8 mouse cellular contexts compared by ENCODE assay signal in the genomic region with DNA sequence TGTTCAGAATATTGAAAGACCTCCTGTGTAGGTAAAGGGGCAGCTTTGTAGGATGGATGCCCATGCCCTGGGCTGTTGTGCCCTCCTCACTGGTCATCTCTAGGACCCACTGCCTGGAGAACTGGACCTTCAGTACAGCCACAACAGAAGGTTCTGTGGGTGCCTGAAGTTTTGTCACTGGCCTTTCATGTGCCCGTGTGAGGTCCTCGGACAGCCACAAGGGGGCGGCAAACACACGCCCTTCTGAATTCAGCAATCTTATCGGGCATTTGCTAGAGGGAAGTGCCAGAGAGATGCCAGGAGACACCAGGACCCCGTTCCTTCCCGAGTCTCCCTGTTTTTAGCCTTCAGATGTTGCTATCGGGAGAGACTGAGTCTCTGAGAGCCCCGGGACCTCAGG. TPM values are rescaled to one million over a fixed set of nuclear protein-coding genes. Genes with fewer than 3 reads are reported as not detected.
DNase-seq lines count a peak whose midpoint lies in the region; ATAC-seq and TF ChIP-seq lines count a peak whose summit lies in the region.

No protein-coding gene starts in this region.

- peaks cover 7% of the 10 kb centered on the region for H3K9me3 ChIP-seq in CH12.LX (replicated peaks; ENCODE audit: low read length)
- no peaks in the 10 kb centered on the region for H3K9me3 ChIP-seq in embryonic facial prominence, embryonic 11.5 days (replicated peaks; ENCODE audit: control insufficient read depth, low read length)
- H3K9me3 ChIP-seq in heart, postnatal 0 days (replicated peaks; ENCODE audit: control insufficient read depth, low read length), result no peaks in the 10 kb centered on the region; the same call in 1 of the 2 replicates

- 2% methylated on average over 9 of the region's 9 CpGs for WGBS in embryonic facial prominence, embryonic 11.5 days
- 2% methylated on average over 9 of the region's 9 CpGs for WGBS in heart, postnatal 0 days

- no peak for TF ChIP-seq POLR2A in CH12.LX (IDR thresholded peaks at IDR 0.05; ENCODE audit: low read depth, low read length)

- H3K27ac ChIP-seq in CH12.LX (ENCODE audit: insufficient read depth, low read depth), result no peak overlapping the region
- no peak overlapping the region for H3K27ac ChIP-seq in embryonic facial prominence, embryonic 11.5 days (replicated peaks; ENCODE audit: low read depth, low read length)
- no peak overlapping the region for H3K27ac ChIP-seq in heart, postnatal 0 days (ENCODE audit: low read depth)

- DNase-seq in CH12.LX (ENCODE audit: extremely low read depth), result peak; percentile 70
- DNase-seq in adrenal gland, postnatal 25 days, result peak; percentile 84
- DNase-seq in embryonic facial prominence, embryonic 11.5 days (ENCODE audit: low spot score), result peak; percentile 80
- DNase-seq in heart, postnatal 0 days (ENCODE audit: low spot score), result peak; percentile 54
- peak; percentile 29 for DNase-seq in layer of hippocampus, adult 9-10 months (ENCODE audit: low spot score)
- DNase-seq in lung, postnatal 10 days, result peak; percentile 81
- peak; percentile 70 for DNase-seq in right cerebral cortex, adult 18-20 months
- DNase-seq in urinary bladder, adult 2 months (ENCODE audit: low spot score), result peak; percentile 55

- no peak overlapping the region for H3K4me3 ChIP-seq in CH12.LX (replicated peaks in 1 of 3; ENCODE audit: low read depth in 2 of 3, low read length in 2 of 3, poor library complexity in 1 of 3)
- no peak overlapping the region for H3K4me3 ChIP-seq in embryonic facial prominence, embryonic 11.5 days (ENCODE audit: low read depth, low read length)
- no peak overlapping the region for H3K4me3 ChIP-seq in heart, postnatal 0 days (ENCODE audit: low read depth, low read length)

- peaks cover 0 to 27% of the 10 kb centered on the region in 2 experiments for H3K36me3 ChIP-seq in CH12.LX (replicated peaks in 1 of 2; ENCODE audit: control insufficient read depth in 1 of 2, insufficient read depth in 1 of 2, low read length in 1 of 2)
- H3K36me3 ChIP-seq in embryonic facial prominence, embryonic 11.5 days (replicated peaks; ENCODE audit: control insufficient read depth, insufficient read depth, low read depth, low read length), result no peaks in the 10 kb centered on the region
- H3K36me3 ChIP-seq in heart, postnatal 0 days (replicated peaks; ENCODE audit: control insufficient read depth, insufficient read depth, low read length), result no peaks in the 10 kb centered on the region

- no peak overlapping the region for H3K4me2 ChIP-seq in CH12.LX (ENCODE audit: insufficient read depth, low read depth, poor library complexity, severe bottlenecking)
- H3K4me2 ChIP-seq in embryonic facial prominence, embryonic 11.5 days (ENCODE audit: low read depth, low read length), result no peak overlapping the region
- no peak overlapping the region for H3K4me2 ChIP-seq in heart, postnatal 0 days (ENCODE audit: low read depth, low read length)

- H3K9ac ChIP-seq in CH12.LX (ENCODE audit: insufficient read depth, low read depth), result no peak overlapping the region
- no peak overlapping the region for H3K9ac ChIP-seq in embryonic facial prominence, embryonic 11.5 days (replicated peaks; ENCODE audit: low read length)
- no peak overlapping the region for H3K9ac ChIP-seq in heart, postnatal 0 days (replicated peaks; ENCODE audit: low read depth, low read length)

- in situ Hi-C loops in CH12.LX (cut with MboI; ENCODE audit: low pct_ligation_motif_present, low pct_unique_long_range_greater_than_20kb, low sequenced_read_pairs), result loop anchor here (5.0 kb wide), 1 partner anchor 35 kb away; a partner anchor contains a TSS

- peaks cover 0 to 3% of the 10 kb centered on the region in 2 experiments; a peak in 1 of 4 replicates for H3K4me1 ChIP-seq in CH12.LX (ENCODE audit: control insufficient read depth in 1 of 2, insufficient read depth in 2 of 2)
- H3K4me1 ChIP-seq in embryonic facial prominence, embryonic 11.5 days (ENCODE audit: control insufficient read depth, insufficient read depth, low read length), result no peaks in the 10 kb centered on the region
- H3K4me1 ChIP-seq in heart, postnatal 0 days (ENCODE audit: control insufficient read depth, insufficient read depth), result no peaks in the 10 kb centered on the region

- no peak for TF ChIP-seq EP300 in CH12.LX (IDR thresholded peaks at IDR 0.05; ENCODE audit: low read length)
- TF ChIP-seq EP300 in heart, postnatal 0 days (IDR thresholded peaks at IDR 0.05; ENCODE audit: low read depth), result no peak

- H3K27me3 ChIP-seq in CH12.LX (replicated peaks), result peaks cover 3% of the 10 kb centered on the region
- H3K27me3 ChIP-seq in embryonic facial prominence, embryonic 11.5 days (ENCODE audit: control insufficient read depth, insufficient read depth, low read length), result no peaks in the 10 kb centered on the region
- H3K27me3 ChIP-seq in heart, postnatal 0 days (ENCODE audit: control insufficient read depth, insufficient read depth, low read length), result no peaks in the 10 kb centered on the region

- dilution Hi-C loops in CH12.LX (cut with MboI; ENCODE audit: extremely low pct_ligation_motif_present, extremely low pct_unique_long_range_greater_than_20kb, low sequenced_read_pairs), result no loop called here

- peak; percentile 84 to 88 for TF ChIP-seq CTCF in CH12.LX (conservative IDR thresholded peaks at IDR 0.05 in 1 of 2, IDR thresholded peaks at IDR 0.05 in 1 of 2; ENCODE audit: low read depth in 2 of 2, low read length in 2 of 2)
- TF ChIP-seq CTCF in heart, postnatal 0 days (IDR thresholded peaks at IDR 0.05; ENCODE audit: low read depth), result peak; percentile 88

- no peak for ATAC-seq in embryonic facial prominence, embryonic 11.5 days (replicated peaks; ENCODE audit: insufficient number of reproducible peaks, low FRiP score, low TSS enrichment, low read depth)
- ATAC-seq in heart, postnatal 0 days (ENCODE audit: insufficient read depth, low read depth), result no peak

- H3K79me2 ChIP-seq in CH12.LX (replicated peaks; ENCODE audit: control insufficient read depth, extremely low read depth, insufficient read depth, poor library complexity, severe bottlenecking), result no peaks in the 10 kb centered on the region

- TF ChIP-seq RAD21 in CH12.LX (IDR thresholded peaks at IDR 0.05; ENCODE audit: low read depth, low read length), result peak; percentile 84

TF ChIP-seq in CH12.LX, 34 proteins besides CTCF, POLR2A, EP300 and RAD21:
- TF ChIP-seq SMC3 (IDR thresholded peaks at IDR 0.05; ENCODE audit: low read depth, low read length), result peak; percentile 75
- no peak for TF ChIP-seq NELFE (IDR thresholded peaks at IDR 0.05; ENCODE audit: low read depth, low read length)
- no peak for TF ChIP-seq JUN (IDR thresholded peaks at IDR 0.05; ENCODE audit: insufficient read depth, low read depth, low read length)
- peak; percentile 16; the same call in 1 of the 2 replicates for TF ChIP-seq ZC3H11A (IDR thresholded peaks at IDR 0.05; ENCODE audit: low read depth, low read length)

RNA-seq across cellular contexts. Expression of a gene that starts 32.9 kb away (rescaled TPM):
- total RNA-seq in CH12.LX (2012; rRNA removed), result 7.5 and 12.0 TPM in 2 replicates
- 9.8 and 10.7 TPM in 2 replicates for total RNA-seq in CH12.LX (2014; rRNA removed)
- polyA plus RNA-seq in CH12.LX (2012; ENCODE audit: insufficient read length, low read depth), result 20.7 and 21.5 TPM in 2 replicates
- 95.7 and 112 TPM in 2 replicates for total RNA-seq in adrenal gland, postnatal 25 days (2021)
- 1.4 and 2.1 TPM in 2 replicates for polyA plus RNA-seq in embryonic facial prominence, embryonic 11.5 days (2014; fragmentation: Nextera tagmentation; extraction: Ambion mirVana)
- 6.9 and 13.4 TPM in 2 replicates for total RNA-seq in heart, postnatal 0 days (2014; rRNA removed; ENCODE audit: low replicate concordance)
- polyA plus RNA-seq in heart, postnatal 0 days (2015; fragmentation: Nextera tagmentation; extraction: Ambion mirVana), result 10.2 and 10.6 TPM in 2 replicates
- 159 and 184 TPM in 2 replicates for polyA plus RNA-seq in urinary bladder, adult 2 months (2012; rRNA removed)

RNA-seq across cellular contexts. Expression of a gene that starts 45.6 kb away (rescaled TPM):
- total RNA-seq in CH12.LX (2012; rRNA removed) (2.2 and 2.6 TPM in 2 replicates), CH12.LX (2014; rRNA removed) (0.89 and 1.1 TPM in 2 replicates)
- 3.0 TPM in 2 replicates for polyA plus RNA-seq in CH12.LX (2012; ENCODE audit: insufficient read length, low read depth)
- total RNA-seq in adrenal gland, postnatal 25 days (2021), result 77.2 and 92.4 TPM in 2 replicates
- polyA plus RNA-seq in embryonic facial prominence, embryonic 11.5 days (2014; fragmentation: Nextera tagmentation; extraction: Ambion mirVana), result 3.1 TPM in 2 replicates
- total RNA-seq in heart, postnatal 0 days (2014; rRNA removed; ENCODE audit: low replicate concordance), result 17.2 and 30.5 TPM in 2 replicates
- 8.5 and 9.6 TPM in 2 replicates for polyA plus RNA-seq in heart, postnatal 0 days (2015; fragmentation: Nextera tagmentation; extraction: Ambion mirVana)
- polyA plus RNA-seq in urinary bladder, adult 2 months (2012; rRNA removed), result 72.8 and 80.0 TPM in 2 replicates

RNA-seq across cellular contexts. Expression of a gene that starts 52.9 kb away (rescaled TPM):
- total RNA-seq in CH12.LX (2012; rRNA removed) (0.17 TPM in 1 of 2 replicates, not detected in the other), CH12.LX (2014; rRNA removed) (0.14 TPM in 1 of 2 replicates, not detected in the other)
- polyA plus RNA-seq in CH12.LX (2012; ENCODE audit: insufficient read length, low read depth), result 0.15 TPM in 1 of 2 replicates, not detected in the other
- total RNA-seq in adrenal gland, postnatal 25 days (2021), result 6.1 and 9.5 TPM in 2 replicates
- 0.33 and 0.38 TPM in 2 replicates for polyA plus RNA-seq in embryonic facial prominence, embryonic 11.5 days (2014; fragmentation: Nextera tagmentation; extraction: Ambion mirVana)
- 1.2 and 1.3 TPM in 2 replicates for total RNA-seq in heart, postnatal 0 days (2014; rRNA removed; ENCODE audit: low replicate concordance)
- polyA plus RNA-seq in heart, postnatal 0 days (2015; fragmentation: Nextera tagmentation; extraction: Ambion mirVana), result 1.6 and 1.7 TPM in 2 replicates
- 27.3 and 32.8 TPM in 2 replicates for polyA plus RNA-seq in urinary bladder, adult 2 months (2012; rRNA removed)

Comparison
In these comparisons a context has a peak if more than half of its experiments do, and no peak if none do; other contexts are left out.
1. DNase-seq: peak in every context shown above with its lines; median percentile 84 in adrenal gland, postnatal 25 days; 81 in lung, postnatal 10 days; 80 in embryonic facial prominence, embryonic 11.5 days; 70 in CH12.LX; 70 in right cerebral cortex, adult 18-20 months; 55 in urinary bladder, adult 2 months; 54 in heart, postnatal 0 days; 29 in layer of hippocampus, adult 9-10 months.
2. RNA of a gene that starts 52.9 kb away (polyA plus RNA-seq): 27.3 to 32.8 TPM in urinary bladder, adult 2 months; 1.6 to 1.7 TPM in heart, postnatal 0 days, 0.33 to 0.38 TPM in embryonic facial prominence, embryonic 11.5 days and 0.15 TPM in CH12.LX; every median in the first group is over 10 times any median in the second.